Mouse (Mus musculus) heart, postnatal 4 days (tissue): ENCODE data around the gene Cyp46a1. TPM values are rescaled to one million over a fixed set of nuclear protein-coding genes. Genes with fewer than 3 reads are reported as not detected.

ENCODE experiments used
- DNase-seq: peaks from one replicate; pipeline ENCODE4 v3.0.0; 2021
- total RNA-seq, 2 experiments: library from RNA; stranded (reverse); gene quantifications; 2 replicates each; pipeline ENCODE4 v1.2.3; 2021

Cyp46a1 gene
- total RNA-seq, 2 experiments from 2014 or later: 2.5 to 3.3 TPM

DNA sequence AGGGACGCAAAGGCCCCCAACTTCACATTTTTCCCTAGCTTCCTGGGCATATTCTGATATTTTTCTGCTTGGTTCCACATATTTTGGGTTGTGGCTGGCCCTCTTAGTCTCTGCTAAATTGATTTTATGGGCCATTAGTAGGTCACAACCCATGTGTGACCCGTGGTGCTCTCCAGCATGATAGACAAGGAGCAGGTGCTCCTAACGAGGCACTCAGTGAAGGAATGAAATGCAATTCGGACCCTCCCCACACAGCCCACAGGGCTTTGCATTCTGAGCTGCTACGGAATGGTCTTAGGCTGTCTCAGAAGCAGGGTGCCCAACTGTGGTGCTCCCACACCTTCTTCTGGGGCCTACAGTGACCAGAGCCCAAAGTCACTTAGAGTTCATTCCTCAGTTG is 74.9 kb downstream of the Cyp46a1 start:
- DNase-seq: no peak

DNA sequence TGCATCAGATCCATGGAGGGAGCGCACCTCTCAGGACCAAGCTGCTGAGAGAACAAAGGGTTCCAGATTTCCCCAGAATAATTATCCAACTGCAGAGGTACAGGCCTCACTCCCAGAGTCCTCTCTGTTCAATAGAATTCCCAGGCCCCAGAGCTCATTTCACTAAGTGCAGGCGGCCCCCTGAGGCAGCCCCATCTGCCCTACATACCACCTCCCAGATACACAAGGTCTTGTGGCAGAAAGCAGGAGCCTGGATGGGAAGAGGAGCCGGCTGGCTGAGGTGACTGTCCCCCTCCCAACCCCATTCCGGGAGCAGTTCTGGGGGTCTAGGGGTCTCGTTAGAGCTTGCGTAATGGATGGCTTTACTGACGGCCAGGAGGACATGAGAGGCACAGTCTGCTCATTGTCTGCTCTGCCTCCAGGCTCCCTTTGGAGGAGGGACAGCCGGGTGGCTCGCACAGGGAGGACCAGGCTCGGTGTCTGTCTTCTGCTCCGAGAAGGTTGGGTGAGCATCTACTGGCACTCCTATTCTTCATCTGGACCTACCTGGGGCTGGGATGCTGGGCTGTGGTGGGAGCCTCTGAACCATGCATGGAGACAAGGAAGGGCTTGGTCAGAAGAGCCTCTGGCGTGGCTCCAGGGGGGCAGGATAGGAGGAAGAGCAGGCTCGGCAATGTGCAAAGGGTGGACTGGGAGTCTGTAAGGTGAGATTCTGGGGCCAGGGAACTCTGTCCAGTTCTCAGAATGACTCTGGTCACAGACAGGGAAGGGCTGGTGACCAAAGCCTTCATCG is 76.4 kb downstream of the Cyp46a1 start:
- DNase-seq: no peak

Other genes with a start within 250 kb of the Cyp46a1 start
- 10 to 100 TPM; 74.9 to 75.7 TPM for gene Setd3, start 155.1 kb upstream of the Cyp46a1 start, total RNA-seq
- 10 to 100 TPM; 30.5 to 32.8 TPM for gene Ccnk, start 154.8 kb upstream of the Cyp46a1 start, total RNA-seq
- 10 to 100 TPM; 35.2 to 37.2 TPM for gene Ccdc85c, start 59.0 kb upstream of the Cyp46a1 start, total RNA-seq
- 1 to 10 TPM; 2.5 to 2.8 TPM for gene Hhipl1, start 28.1 kb upstream of the Cyp46a1 start, total RNA-seq
- 10 to 100 TPM; 78.1 to 80.5 TPM for gene Eml1, start 36.6 kb downstream of the Cyp46a1 start, total RNA-seq
- 100 to 1,000 TPM; 140 to 145 TPM for gene Evl, start 220.3 kb downstream of the Cyp46a1 start, total RNA-seq